Mouse (Mus musculus): ENCODE data around the gene Tfrc.

- no peak for TF ChIP-seq ELF1 (IDR thresholded peaks at IDR 0.05; ENCODE audit: low read depth, low read length)
- TF ChIP-seq SMC3 (IDR thresholded peaks at IDR 0.05; ENCODE audit: low read depth, low read length), result no peak
- TF ChIP-seq MYC (IDR thresholded peaks at IDR 0.05; ENCODE audit: low read depth, low read length), result no peak
Measured at GRCm38 (mm10) chr16:32628140-32628539, 19.4 kb downstream of the Tfrc start.
